Mouse (Mus musculus) CH12.LX (cell line): ENCODE measurements at regions not wholly inside any gene's neighbourhood (a gene's known extent, or its start where the extent isn't known, plus 50 kb on each side); places are given as distances from the start of the nearest gene placed in this dataset.

Experiments
- CTCF ChIP-seq, 2 experiments: IDR thresholded peaks in 1 of 2; conservative IDR thresholded peaks in 1 of 2; 2 replicates each; pipeline ENCODE4 v1.5.1; 2011 to 2012; ENCODE audit warnings: low read depth in 2 of 2, low read length in 2 of 2, improper control_type of control experiment in 1 of 2, inconsistent platforms in 1 of 2, mild to moderate bottlenecking in 1 of 2, moderate library complexity in 1 of 2
- EP300 ChIP-seq: IDR thresholded peaks from 2 replicates; pipeline ENCODE4 v1.6.1; 2011; ENCODE audit warnings: low read length, improper control_type of control experiment
- IRF4 ChIP-seq: IDR thresholded peaks from 2 replicates; pipeline ENCODE4 v1.6.1; 2014; ENCODE audit warnings: low read depth, mild to moderate bottlenecking, inconsistent platforms, low read length, improper control_type of control experiment

DNA sequence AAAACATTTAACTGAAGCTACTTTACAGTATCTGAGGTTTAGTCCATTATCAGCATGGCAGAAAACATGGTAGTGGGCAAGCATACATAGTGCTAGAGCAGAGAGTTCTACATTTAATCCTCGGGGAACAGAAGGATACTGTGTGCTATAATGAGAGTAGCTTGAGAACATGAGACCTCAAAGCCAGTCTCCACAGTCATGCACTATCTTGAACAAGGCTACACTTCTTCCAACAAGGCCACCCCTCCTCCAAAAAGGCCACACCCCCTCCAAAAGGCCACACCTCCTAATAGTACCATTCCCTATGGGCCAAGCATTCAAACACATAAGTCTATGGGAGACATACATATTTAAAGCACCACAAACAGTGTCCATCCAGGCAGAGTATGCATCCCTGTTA lies 127.3 kb downstream of the Tfap2b start:
- TF ChIP-seq EP300, result no peak
- no peak for TF ChIP-seq CTCF (conservative IDR thresholded peaks at IDR 0.05 in 1 of 2, IDR thresholded peaks at IDR 0.05 in 1 of 2; ENCODE audit: low read depth in 2 of 2, low read length in 2 of 2)
- no peak for TF ChIP-seq IRF4
